Mouse (Mus musculus) retina, postnatal 1 day (tissue): Measurements from ENCODE around the gene Vgll4.

Experiments
- DNase-seq: peaks from one replicate; pipeline ENCODE4 v3.0.0-alpha.2; 2012

The Vgll4 gene

GRCm38 (mm10) chr6:114835344-114835743, 134.4 kb downstream of the Vgll4 start:
- DNase-seq, result no peak

DNA sequence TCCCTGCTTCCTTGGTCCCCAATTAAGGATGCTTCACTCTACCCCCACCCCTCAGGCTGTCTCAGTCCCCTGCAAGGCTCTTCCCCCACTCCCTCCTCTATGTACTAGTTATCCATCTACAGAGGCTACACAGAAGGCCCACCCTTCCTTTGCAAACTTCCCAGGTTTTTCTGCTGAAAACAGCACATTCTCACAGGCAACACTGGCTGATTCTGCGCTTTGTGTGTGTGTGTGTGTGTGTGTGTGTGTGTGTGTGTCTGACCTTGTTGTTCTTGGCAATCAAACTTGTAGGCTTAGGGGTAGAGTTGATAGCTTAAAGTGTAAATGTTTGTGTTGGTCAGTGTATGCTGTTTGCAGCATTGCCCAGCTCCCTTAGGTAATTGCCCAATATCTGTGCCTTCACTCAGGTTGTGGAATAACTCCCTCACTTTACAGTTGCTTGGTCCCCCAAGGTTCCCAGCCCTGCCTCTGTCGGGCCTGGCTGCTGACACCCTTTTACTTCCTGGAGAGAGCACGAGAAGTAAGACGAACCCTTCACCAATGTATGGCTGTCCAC, 135.9 kb downstream of the Vgll4 start:
- DNase-seq, result no peak

DNA sequence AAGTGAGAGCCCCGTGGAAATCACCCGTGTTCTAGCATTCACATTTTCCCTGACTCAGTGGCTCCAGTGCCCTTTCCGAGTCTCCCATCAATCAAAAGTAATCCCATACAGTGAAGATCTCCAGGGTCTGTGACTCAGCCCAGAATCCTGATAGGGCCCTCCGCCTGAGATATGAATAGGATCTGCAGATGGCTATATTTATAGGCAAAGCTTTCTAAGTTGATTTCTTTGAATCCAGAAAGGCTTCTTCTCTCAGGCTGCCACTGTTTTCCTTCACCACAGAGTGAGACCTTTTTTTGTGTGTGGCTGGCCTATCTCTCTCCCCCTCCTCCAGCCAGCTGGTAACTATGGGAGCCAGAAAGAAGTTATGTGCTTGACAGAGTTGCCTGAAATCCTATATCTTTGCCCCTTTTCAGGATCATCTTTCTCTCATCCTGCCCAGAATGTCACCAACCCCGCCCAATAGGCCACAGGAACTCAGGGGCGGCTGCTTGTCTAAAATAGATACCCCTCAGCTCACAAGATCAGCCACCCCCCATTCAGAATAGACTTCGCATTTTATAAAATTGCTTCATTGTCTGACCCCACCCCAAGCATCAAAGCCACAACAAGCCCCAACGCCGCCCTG, 136.6 kb downstream of the Vgll4 start:
- no peak for DNase-seq

DNA sequence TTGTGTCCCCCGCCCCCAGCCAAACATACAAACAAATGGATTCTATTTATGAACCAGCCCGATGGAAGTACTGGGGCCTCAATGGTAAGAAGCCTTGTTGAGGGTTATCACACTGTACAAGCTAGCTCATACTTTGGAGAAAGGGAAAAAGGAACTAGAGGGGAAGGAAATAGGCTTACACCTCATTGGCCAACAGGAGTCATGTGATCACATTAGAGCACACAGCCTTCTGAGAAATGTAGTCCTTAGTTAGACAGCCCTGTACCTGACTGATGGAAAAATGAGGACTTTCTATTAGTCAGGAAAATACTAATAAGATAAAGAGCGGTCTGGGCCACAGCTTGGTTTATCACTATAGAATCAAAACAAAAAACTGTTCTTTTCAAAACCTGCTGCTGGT, 138.0 kb downstream of the Vgll4 start:
- no peak for DNase-seq

- no peak for DNase-seq
Observed at GRCm38 (mm10) chr6:114829660-114830438, 139.9 kb downstream of the Vgll4 start.

DNA sequence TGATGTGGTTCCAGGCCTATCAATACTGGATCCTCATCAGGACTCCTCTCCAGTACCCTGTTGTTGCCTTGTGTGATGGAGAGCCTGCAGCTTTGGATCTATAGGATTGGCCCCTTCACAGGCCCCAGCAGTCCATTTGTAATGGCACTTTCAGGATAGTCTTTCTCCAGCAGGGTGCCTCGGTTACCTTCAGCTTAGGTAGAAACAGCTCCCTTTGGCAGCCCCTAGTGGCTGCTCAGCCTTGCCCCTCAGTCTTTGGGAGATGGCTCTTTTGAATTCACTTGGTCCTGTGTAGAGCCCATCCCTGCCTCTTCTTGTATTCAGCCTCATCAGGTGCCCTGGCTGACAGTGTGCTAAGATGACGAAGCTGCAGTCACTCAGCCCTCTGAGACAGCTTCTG, 142.9 kb downstream of the Vgll4 start:
- DNase-seq, result no peak

DNA sequence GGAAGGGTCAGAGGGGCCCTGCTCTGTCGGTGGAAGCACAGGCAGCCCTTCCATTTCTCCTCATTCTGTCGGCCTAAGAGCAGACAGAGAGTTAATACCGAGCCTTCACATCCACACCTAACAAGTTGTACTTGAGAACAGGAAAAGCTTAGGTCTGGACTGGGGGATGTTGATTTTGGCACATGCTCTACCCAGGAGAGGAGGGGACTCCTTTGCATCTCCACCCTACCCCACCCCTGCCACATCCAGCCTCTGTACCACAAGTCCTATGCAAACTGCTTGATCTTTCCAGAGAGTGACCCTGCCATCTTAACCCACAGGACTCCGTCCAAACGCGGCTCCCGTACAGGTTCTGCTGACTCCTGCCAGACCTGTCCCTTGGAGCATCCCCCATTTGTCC, 148.1 kb downstream of the Vgll4 start:
- DNase-seq, result no peak

GRCm38 (mm10) chr6:114819971-114820481, 149.8 kb downstream of the Vgll4 start:
- DNase-seq, result no peak

- DNase-seq, result no peak
Observed at GRCm38 (mm10) chr6:114818471-114818870, 151.3 kb downstream of the Vgll4 start.

DNA sequence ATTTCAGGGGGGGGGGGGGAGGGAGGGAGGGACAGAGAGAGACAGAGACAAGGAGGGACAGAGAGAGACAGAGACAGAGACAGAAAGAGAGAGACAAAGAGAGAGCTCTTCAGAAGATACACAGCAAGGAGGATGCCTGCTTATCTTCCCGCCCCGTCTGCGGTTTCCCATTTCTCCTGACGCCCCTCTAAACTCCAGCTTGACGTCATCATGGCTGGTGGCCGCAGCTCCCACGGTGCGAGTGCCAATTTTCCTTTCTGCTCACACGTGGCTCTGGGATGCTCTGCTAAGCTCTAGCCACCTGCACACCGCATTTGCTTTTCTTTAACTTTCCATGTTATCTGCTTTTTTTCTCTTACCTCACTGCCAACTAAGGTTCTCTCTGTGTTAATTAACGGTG, 151.8 kb downstream of the Vgll4 start:
- DNase-seq, result no peak

DNA sequence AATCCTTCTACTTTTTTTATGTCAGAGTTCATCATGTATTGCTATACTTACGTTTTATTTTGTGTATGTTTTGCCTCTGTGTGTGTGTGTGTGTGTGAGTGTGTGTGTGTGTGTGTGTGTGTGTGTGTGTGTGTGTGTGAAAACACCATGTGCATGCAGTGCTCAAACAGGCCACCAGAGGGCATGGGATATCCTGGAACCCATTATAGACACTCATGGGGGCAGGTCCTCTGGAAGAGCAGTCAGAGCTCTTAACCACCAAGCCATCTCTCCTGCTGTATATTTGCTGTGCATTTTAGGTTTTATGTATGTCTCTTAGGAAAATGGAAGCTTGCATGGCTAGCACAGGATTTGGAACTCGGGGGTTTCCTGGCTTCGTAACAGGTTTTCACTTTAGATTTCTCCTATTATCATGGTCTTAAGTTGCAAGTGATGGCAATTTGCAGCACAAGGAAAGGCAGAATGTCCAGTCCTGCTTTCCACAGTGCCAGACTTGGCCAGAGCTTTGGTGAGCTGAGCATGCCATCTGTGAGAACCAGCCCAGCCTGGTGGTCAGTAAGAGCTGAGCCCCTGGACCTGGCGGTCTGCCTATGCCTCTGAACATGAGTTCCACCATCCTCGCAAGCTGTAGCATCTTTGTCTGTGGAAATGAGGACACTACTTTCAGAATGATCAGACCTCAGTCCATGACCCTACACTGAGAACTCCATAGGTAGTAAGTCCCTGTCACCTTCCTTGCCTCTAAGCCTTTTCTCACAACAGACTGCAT, 154.7 kb downstream of the Vgll4 start:
- DNase-seq, result peak; percentile 43

- DNase-seq, result peak; percentile 55
Observed at GRCm38 (mm10) chr6:114814199-114814881, 155.5 kb downstream of the Vgll4 start.

DNA sequence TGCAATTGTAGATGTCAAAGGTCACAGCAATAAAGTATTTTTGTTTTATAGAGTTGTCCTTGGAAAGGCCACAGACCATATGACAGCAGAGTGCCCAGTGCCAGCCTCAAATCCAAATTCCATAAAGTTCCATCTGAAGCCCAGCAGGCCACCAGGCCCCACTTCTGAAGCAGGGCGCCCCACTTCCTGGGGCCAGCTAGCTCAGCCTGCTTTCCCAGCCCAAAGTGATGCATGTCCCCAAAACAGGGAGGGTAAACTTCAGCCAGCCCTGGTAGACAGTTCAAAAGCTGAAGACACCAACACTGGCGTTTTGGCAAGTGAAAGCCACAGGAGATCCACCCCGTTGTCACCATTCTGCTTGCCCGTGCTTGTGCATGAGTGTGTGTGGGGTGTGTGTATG, 157.0 kb downstream of the Vgll4 start:
- DNase-seq, result no peak

GRCm38 (mm10) chr6:114812322-114812721, 157.5 kb downstream of the Vgll4 start:
- no peak for DNase-seq
